8 mouse cellular contexts compared by ENCODE assay signal in the genomic region with DNA sequence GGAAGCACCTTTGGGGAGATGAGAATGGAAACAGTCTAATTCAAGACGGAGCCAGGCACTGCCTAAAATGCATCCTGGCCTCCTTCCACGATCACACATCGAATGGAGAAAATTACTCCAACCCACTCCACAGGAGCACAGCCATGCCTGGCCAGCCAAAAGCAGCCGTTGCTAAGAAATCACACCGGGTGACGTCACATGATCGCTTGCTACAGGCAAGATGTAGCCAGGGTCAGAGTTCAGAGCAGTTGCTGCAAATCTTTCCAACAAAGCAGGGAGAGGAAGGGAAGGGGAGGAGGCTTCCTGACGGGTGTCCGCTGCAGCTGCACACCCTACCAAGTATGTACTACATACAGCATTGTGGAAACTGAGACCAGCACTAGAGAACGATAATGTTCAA.
DNase-seq lines count a peak whose midpoint lies in the region; ATAC-seq and TF ChIP-seq lines count a peak whose summit lies in the region.

No protein-coding gene starts in this region.

- H3K27me3 ChIP-seq in forebrain, embryonic 16.5 days (replicated peaks; ENCODE audit: control insufficient read depth, insufficient read depth, low read length), result no peaks in the 10 kb centered on the region
- H3K27me3 ChIP-seq in limb, embryonic 14.5 days (ENCODE audit: control insufficient read depth, insufficient read depth, low read length), result no peaks in the 10 kb centered on the region

- H3K4me3 ChIP-seq in forebrain, embryonic 16.5 days (replicated peaks; ENCODE audit: low read length), result no peak overlapping the region
- H3K4me3 ChIP-seq in limb, embryonic 14.5 days (replicated peaks; ENCODE audit: low read length), result no peak overlapping the region

- H3K27ac ChIP-seq in forebrain, embryonic 16.5 days (ENCODE audit: low read length), result no peak overlapping the region
- H3K27ac ChIP-seq in limb, embryonic 14.5 days (replicated peaks; ENCODE audit: low read depth, low read length), result peak overlapping the region; percentile 44

- ATAC-seq in forebrain, embryonic 16.5 days, result 0 out of 2 replicates have a peak, but pooled peaks have one; percentile 37
- ATAC-seq in limb, embryonic 14.5 days (ENCODE audit: low FRiP score, low read depth), result peak; percentile 55; the same call in 1 of the 2 replicates

- no peak overlapping the region for H3K4me2 ChIP-seq in forebrain, embryonic 16.5 days (ENCODE audit: low read length)
- H3K4me2 ChIP-seq in limb, embryonic 14.5 days (replicated peaks; ENCODE audit: low read depth, low read length, severe bottlenecking), result no peak overlapping the region

- no peak overlapping the region for H3K9ac ChIP-seq in forebrain, embryonic 16.5 days (replicated peaks; ENCODE audit: low read depth, low read length)
- no peak overlapping the region for H3K9ac ChIP-seq in limb, embryonic 14.5 days (ENCODE audit: low read depth, low read length, severe bottlenecking)

- H3K4me1 ChIP-seq in forebrain, embryonic 16.5 days (replicated peaks; ENCODE audit: control insufficient read depth, insufficient read depth, low read length), result peaks cover 34% of the 10 kb centered on the region
- peaks cover 45% of the 10 kb centered on the region for H3K4me1 ChIP-seq in limb, embryonic 14.5 days (ENCODE audit: control insufficient read depth, insufficient read depth, low read length)

- no peak for TF ChIP-seq POLR2A in limb, embryonic 14.5 days (IDR thresholded peaks at IDR 0.05; ENCODE audit: borderline replicate concordance, extremely low read depth, insufficient read depth, insufficient read length)

- H3K36me3 ChIP-seq in forebrain, embryonic 16.5 days (ENCODE audit: control insufficient read depth, insufficient read depth), result no peaks in the 10 kb centered on the region
- H3K36me3 ChIP-seq in limb, embryonic 14.5 days (ENCODE audit: control insufficient read depth, insufficient read depth, low read length), result no peaks in the 10 kb centered on the region

- no peaks in the 10 kb centered on the region for H3K9me3 ChIP-seq in forebrain, embryonic 16.5 days (ENCODE audit: control insufficient read depth, low read length)
- no peaks in the 10 kb centered on the region for H3K9me3 ChIP-seq in limb, embryonic 14.5 days (ENCODE audit: control insufficient read depth, low read length)

- WGBS in forebrain, embryonic 16.5 days, result 38% methylated on average over 10 of the region's 10 CpGs
- WGBS in limb, embryonic 14.5 days, result 25% methylated on average over 10 of the region's 10 CpGs

- peak; percentile 30 to 63 for DNase-seq in adrenal gland, adult (ENCODE audit: inconsistent age in 2 of 2, low spot score in 1 of 2)
- DNase-seq in adrenal gland, postnatal 4 days (ENCODE audit: low spot score in 2 of 2), result no peak
- DNase-seq in brain, adult 2 months (ENCODE audit: low read depth, low spot score), result peak; percentile 72
- DNase-seq in hindlimb bud, embryonic 11.5 days (ENCODE audit: extremely low spot score, low read depth, low spot score), result peak; percentile 41
- DNase-seq in limb, embryonic 14.5 days (ENCODE audit: low spot score), result peak; percentile 79
- DNase-seq in yolk sac, embryonic 10.5 days (ENCODE audit: low spot score), result peak; percentile 74
- DNase-seq in urinary bladder, postnatal 4 days (ENCODE audit: low spot score in 2 of 2), result no peak

Comparison
In these comparisons a context has a peak if more than half of its experiments do, and no peak if none do; other contexts are left out.
1. DNase-seq: peak in adrenal gland, adult (2 of 2), brain, adult 2 months (single experiment), hindlimb bud, embryonic 11.5 days (single experiment), limb, embryonic 14.5 days (single experiment) and yolk sac, embryonic 10.5 days (single experiment); none in adrenal gland, postnatal 4 days (0 of 2) and urinary bladder, postnatal 4 days (0 of 2).